Mouse (Mus musculus) forebrain, embryonic 12.5 days (tissue): ENCODE data around the gene Lamc3. TPM values are rescaled to one million over a fixed set of nuclear protein-coding genes. Genes with fewer than 3 reads are reported as not detected.
"Not testable (repeated sequence)": the region's sequence is repeated elsewhere in the genome, so short reads cannot be mapped to it uniquely, and the experiment has no call there.

ENCODE experiments used
- ATAC-seq: fragments of 200-750 bp; cut with Nextera tagmentation; 2 replicates; pipeline ENCODE4 v1.8.0; 2017; ENCODE audit warnings: moderate TSS enrichment; ENCODE audit not compliant: low FRiP score
- H3K27ac ChIP-seq: fragments of 300-500 bp; sonication (generic); 2 replicates; pipeline ENCODE4 v1.5.1; 2016; ENCODE audit warnings: mild to moderate bottlenecking
- H3K27me3 ChIP-seq: fragments of 300-500 bp; sonication (generic); 2 replicates; pipeline ENCODE4 v1.6.1; 2016; ENCODE audit warnings: mild to moderate bottlenecking
- H3K36me3 ChIP-seq: fragments of 300-500 bp; sonication (generic); replicated peaks from 2 replicates; pipeline ENCODE4 v1.6.1; 2016; ENCODE audit warnings: mild to moderate bottlenecking
- H3K4me1 ChIP-seq: fragments of 300-500 bp; sonication (generic); 2 replicates; pipeline ENCODE4 v1.6.1; 2016
- H3K4me2 ChIP-seq: fragments of 300-500 bp; sonication (generic); 2 replicates; pipeline ENCODE4 v1.6.1; 2016; ENCODE audit warnings: mild to moderate bottlenecking, moderate library complexity
- H3K4me3 ChIP-seq: fragments of 300-500 bp; sonication (generic); replicated peaks from 2 replicates; pipeline ENCODE4 v1.5.1; 2016; ENCODE audit warnings: mild to moderate bottlenecking
- H3K9ac ChIP-seq: fragments of 300-500 bp; sonication (generic); 2 replicates; pipeline ENCODE4 v1.6.1; 2016; ENCODE audit warnings: mild to moderate bottlenecking
- H3K9me3 ChIP-seq: fragments of 300-500 bp; sonication (generic); 2 replicates; pipeline ENCODE4 v1.6.1; 2016
- WGBS: fragments of 180-500 bp; shearing (Covaris S2); methylation state at CpG from one replicate; pipeline ENCODE4 v1.1.7; 2016; 5-methylcytosine and 5-hydroxymethylcytosine counted together
- polyA plus RNA-seq: library from polyadenylated mRNA; unstranded; fragments of >200 nt; fragmentation: Nextera tagmentation; extraction: Ambion mirVana; gene quantifications from 2 replicates; pipeline ENCODE4 v1.2.1, GENCODE M21; 2016

Gene Lamc3
- polyA plus RNA-seq, 1 experiment from 2014 or later, result 5.6 TPM

DNA sequence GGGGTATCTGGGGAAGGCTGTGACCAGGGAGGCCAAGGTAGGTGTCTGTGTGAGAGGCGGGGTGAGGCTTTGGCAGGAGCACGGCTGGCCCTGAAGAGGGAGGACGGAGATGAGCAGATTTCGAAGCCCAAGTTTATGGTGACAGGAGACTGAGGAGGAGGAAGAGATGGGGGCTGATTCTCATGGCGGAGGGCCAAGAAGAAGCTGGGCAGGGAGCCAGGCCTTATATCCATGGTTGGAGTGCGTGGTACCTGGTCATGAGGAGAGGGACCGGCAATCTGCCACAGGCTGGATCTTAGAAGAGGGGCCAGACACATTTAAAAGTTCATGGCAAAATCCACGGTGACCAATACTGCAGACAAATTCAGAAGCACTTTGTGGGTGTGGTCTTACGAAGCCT is 19.3 kb downstream of the Lamc3 start:
- H3K9ac ChIP-seq, result no peak overlapping the region
- H3K36me3 ChIP-seq, result no peaks in the 10 kb centered on the region
- no peak overlapping the region for H3K4me2 ChIP-seq
- H3K9me3 ChIP-seq, result no peaks in the 10 kb centered on the region
- H3K27ac ChIP-seq, result no peak overlapping the region
- H3K27me3 ChIP-seq, result peaks cover 6% of the 10 kb centered on the region; the same call in 1 of the 2 replicates
- no peak overlapping the region for H3K4me3 ChIP-seq
- H3K4me1 ChIP-seq, result peaks cover 15% of the 10 kb centered on the region; the same call in 1 of the 2 replicates
- ATAC-seq, result no peak
- WGBS, result 84% methylated on average over 9 of the region's 9 CpGs

DNA sequence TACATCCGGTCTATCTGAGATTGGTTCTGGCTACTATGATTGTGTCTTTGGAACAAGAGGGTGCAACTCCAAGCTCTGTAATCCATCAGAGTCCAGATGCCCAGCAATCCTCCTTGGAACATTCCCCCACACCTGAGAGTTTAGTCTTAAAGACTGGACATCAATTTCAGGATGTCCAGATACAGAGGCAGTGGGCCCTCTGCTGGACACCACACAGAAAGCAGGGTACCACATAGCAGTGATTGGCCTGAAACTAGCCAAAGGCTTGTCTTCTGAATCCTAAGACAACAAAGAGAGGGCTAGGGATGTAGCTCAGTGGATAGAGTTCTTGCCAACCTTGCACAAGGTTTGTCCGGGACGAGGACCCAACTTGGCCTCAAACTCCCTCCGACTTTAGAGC is 25.5 kb downstream of the Lamc3 start:
- 83% methylated on average over 4 of the region's 4 CpGs for WGBS
- no peaks in the 10 kb centered on the region for H3K27me3 ChIP-seq
- H3K9me3 ChIP-seq, result no peaks in the 10 kb centered on the region
- no peak overlapping the region for H3K4me3 ChIP-seq
- H3K9ac ChIP-seq, result no peak overlapping the region
- H3K4me2 ChIP-seq, result no peak overlapping the region
- no peak for ATAC-seq
- no peaks in the 10 kb centered on the region for H3K36me3 ChIP-seq
- H3K4me1 ChIP-seq, result no peaks in the 10 kb centered on the region
- no peak overlapping the region for H3K27ac ChIP-seq

DNA sequence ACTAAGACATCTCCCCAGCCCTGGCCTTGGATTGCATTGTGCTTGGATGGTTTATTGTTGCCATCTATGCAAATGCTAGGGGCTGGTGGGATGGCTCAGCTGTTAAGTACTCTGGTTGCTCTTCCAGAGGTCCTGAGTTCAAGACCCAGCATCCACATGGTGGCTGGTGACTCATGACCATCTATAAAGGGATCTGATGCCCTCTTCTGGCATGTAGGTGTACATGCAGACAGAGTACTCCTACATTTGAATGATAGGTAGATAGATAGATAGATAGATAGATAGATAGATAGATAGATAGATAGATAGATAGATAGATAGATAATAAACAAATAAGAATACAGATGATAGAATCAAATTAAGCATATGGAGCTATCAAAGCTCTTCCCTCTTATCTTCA is 27.1 kb downstream of the Lamc3 start:
- H3K9ac ChIP-seq, H3K4me2 ChIP-seq, H3K36me3 ChIP-seq, ATAC-seq, H3K4me3 ChIP-seq, H3K27ac ChIP-seq, H3K9me3 ChIP-seq, H3K27me3 ChIP-seq, H3K4me1 ChIP-seq: not testable (repeated sequence)

DNA sequence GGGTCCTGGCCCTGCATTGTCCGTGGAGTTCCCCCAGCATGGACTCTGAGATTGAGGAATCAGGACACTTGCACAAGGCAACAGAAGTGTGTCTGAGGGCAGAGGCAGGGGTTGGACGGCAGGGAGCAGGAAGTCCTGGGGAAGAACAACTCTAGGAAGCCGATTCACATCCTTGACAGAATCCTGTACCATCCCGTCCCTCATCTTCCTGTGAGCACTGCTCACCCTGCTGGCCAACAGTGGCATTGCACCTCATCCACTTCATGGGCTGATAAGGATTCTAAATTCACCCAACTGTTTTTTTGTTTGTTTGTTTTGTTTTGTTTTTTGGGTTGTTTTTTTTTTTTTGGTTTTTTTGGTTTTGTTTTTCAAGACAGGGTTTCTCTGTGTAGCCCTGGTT is 28.0 kb downstream of the Lamc3 start:
- ATAC-seq, result no peak
- Histone ChIP-seq H3K9me3 (no peaks in the 10 kb centered on the region), H3K36me3 (no peaks in the 10 kb centered on the region), H3K4me3 (no peak overlapping the region), H3K4me2 (no peak overlapping the region), H3K27ac (no peak overlapping the region), H3K4me1 (no peaks in the 10 kb centered on the region), H3K9ac (no peak overlapping the region), H3K27me3 (no peaks in the 10 kb centered on the region; the same call in 1 of the 2 replicates)
- WGBS, result 25% methylated on average over 4 of the region's 4 CpGs

DNA sequence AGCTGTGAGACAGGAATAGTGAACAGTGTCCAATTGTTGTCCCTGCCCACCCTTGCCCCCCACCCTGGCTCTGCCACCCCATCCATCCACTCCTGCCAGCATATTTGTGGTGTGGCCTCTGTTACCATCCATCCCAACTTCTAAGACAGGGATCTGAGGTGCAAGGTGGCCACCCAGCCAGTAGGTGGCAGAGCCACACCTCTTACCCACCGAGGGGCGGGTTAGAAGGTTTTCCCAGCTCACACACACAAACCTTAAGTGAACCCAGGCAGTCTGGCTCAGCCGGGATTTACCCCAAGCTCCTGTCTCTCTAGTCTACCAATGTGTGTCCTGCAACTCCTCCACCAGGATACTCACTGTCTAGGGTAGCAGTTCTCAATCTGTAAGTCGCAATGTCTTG is 30.5 kb downstream of the Lamc3 start:
- Histone ChIP-seq H3K36me3 (no peaks in the 10 kb centered on the region), H3K27ac (no peak overlapping the region), H3K4me1 (no peaks in the 10 kb centered on the region), H3K9ac (no peak overlapping the region), H3K9me3 (no peaks in the 10 kb centered on the region), H3K4me3 (no peak overlapping the region), H3K27me3 (peaks cover 5% of the 10 kb centered on the region), H3K4me2 (no peak overlapping the region)
- ATAC-seq, result no peak
- whole genome bisulfite sequencing, result 26% methylated on average over 4 of the region's 4 CpGs

DNA sequence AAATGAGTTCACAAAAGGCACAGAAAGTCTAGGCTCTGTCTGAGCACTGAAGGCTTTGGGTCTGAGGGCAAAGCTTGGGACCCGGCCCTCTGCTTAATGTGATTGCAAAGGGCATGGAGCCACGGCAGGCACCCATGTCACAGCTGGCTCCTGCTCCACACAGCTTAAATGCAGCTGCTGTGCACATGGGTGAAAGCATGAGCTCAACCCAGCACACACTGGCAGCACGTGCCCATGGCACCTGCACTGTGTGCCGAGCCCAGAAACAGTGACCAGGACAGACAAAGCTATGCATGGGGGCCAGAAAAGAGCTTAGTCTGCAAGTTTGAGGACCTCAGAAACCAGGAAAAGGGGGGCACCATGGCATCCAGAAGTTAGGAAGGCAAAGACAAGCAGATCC is 36.6 kb downstream of the Lamc3 start:
- Histone ChIP-seq H3K36me3 (no peaks in the 10 kb centered on the region), H3K27me3 (peaks cover 23% of the 10 kb centered on the region), H3K4me2 (no peak overlapping the region), H3K9ac (no peak overlapping the region), H3K27ac (no peak overlapping the region), H3K4me3 (no peak overlapping the region), H3K9me3 (no peaks in the 10 kb centered on the region), H3K4me1 (no peaks in the 10 kb centered on the region)
- 71% methylated on average over 4 of the region's 4 CpGs for WGBS
- ATAC-seq, result no peak

DNA sequence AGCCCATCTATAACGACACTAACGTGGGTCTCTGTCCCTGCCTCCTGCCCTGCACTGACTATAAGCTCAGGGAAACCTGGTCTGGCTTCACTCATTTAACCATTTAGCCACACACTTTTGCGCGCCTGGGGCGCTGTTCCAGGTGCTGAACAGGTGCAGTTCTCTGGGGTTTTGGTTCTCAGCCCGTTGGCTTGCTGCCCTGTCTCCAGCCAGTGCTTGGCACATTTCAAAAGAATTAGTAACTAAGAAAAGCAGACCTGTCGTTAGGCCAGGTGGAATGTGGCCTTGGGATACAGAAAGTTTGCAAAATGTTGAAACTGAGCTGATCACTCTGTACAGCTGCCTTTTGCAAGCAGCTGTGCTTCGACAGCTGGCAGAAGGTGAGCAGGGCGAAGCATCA is 37.7 kb downstream of the Lamc3 start:
- Histone ChIP-seq H3K9ac (no peak overlapping the region), H3K27me3 (peaks cover 25% of the 10 kb centered on the region), H3K4me2 (no peak overlapping the region), H3K27ac (no peak overlapping the region), H3K9me3 (no peaks in the 10 kb centered on the region), H3K4me3 (no peak overlapping the region), H3K36me3 (no peaks in the 10 kb centered on the region), H3K4me1 (no peaks in the 10 kb centered on the region)
- 32% methylated on average over 9 of the region's 9 CpGs for WGBS
- ATAC-seq, result no peak

DNA sequence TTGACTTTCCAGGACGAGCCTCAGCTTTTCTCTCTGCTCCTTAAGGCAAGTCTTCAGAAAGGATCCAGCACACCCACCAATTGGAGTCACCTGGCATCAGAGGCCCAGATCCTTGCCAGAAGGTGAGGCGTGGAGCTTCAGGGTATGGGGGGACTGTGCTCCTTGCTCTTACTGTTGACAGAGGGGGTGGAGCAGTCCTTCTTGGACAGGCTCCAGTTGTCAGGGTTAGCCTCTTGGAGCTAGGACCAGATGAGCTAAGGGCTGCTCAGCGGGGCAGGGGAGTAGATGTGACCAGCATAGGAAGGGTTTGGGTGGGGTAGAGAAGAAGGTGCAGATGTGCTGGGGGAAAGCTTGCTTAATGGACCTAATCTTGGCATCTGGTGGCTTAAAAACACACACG is 38.8 kb downstream of the Lamc3 start:
- H3K4me2 ChIP-seq, result no peak overlapping the region
- 77% methylated on average over 4 of the region's 4 CpGs for WGBS
- no peaks in the 10 kb centered on the region for H3K36me3 ChIP-seq
- peaks cover 25% of the 10 kb centered on the region for H3K27me3 ChIP-seq
- H3K9ac ChIP-seq, result no peak overlapping the region
- no peak for ATAC-seq
- no peaks in the 10 kb centered on the region for H3K9me3 ChIP-seq
- no peak overlapping the region for H3K27ac ChIP-seq
- no peak overlapping the region for H3K4me3 ChIP-seq
- no peaks in the 10 kb centered on the region for H3K4me1 ChIP-seq

DNA sequence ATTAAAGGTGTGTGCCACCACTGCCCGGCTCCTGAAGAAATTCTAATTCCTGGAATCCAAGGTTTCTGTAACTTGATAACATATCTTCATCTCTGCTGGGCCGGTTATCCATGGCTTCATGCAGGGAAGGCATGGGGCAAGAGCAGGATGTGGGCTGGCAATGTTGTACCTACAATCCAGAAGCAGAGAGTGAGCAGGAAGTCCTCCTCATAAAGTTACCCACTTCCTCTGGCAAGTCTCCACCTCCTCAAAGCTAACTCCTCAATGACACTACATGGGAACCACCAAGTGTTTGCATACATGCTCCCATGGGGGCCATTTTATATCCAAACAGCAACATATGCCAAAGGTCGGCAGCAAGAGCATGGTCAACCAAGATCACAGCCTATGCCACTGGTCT is 42.6 kb downstream of the Lamc3 start:
- Histone ChIP-seq H3K36me3 (no peaks in the 10 kb centered on the region), H3K27ac (no peak overlapping the region), H3K4me3 (no peak overlapping the region), H3K4me1 (peaks cover 4% of the 10 kb centered on the region; the same call in 1 of the 2 replicates), H3K9me3 (no peaks in the 10 kb centered on the region), H3K4me2 (no peak overlapping the region), H3K27me3 (peaks cover 7% of the 10 kb centered on the region; the same call in 1 of the 2 replicates), H3K9ac (no peak overlapping the region)
- ATAC-seq, result no peak
- 92% methylated on average over 3 of the region's 3 CpGs for WGBS

DNA sequence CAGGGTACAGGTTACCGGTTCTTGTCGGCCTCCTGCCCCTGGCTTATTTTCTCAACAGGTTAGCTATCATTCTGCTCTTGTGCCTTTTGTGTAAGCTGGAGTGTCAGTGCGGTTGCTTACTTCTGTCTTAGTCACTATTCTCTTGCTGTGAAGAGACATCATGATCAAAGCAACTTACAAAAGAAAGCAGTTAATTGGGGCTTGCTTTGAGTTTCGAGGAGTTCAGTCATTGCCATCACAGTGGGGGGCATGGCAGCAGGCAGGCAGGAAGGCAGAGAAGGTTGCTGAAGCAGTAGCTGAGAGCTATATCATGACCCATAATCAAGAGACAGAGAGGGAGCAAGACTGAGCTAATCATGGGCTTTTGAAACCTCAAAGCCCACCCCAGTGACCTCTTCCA is 47.5 kb downstream of the Lamc3 start:
- 14% methylated on average over 4 of the region's 4 CpGs for WGBS
- H3K9me3 ChIP-seq, result no peaks in the 10 kb centered on the region
- no peak overlapping the region for H3K4me3 ChIP-seq
- H3K9ac ChIP-seq, result no peak overlapping the region
- no peaks in the 10 kb centered on the region for H3K36me3 ChIP-seq
- H3K27ac ChIP-seq, result no peak overlapping the region
- H3K4me2 ChIP-seq, result no peak overlapping the region
- ATAC-seq, result no peak
- peaks cover 5% of the 10 kb centered on the region; the same call in 1 of the 2 replicates for H3K4me1 ChIP-seq
- peaks cover 10% of the 10 kb centered on the region; the same call in 1 of the 2 replicates for H3K27me3 ChIP-seq

DNA sequence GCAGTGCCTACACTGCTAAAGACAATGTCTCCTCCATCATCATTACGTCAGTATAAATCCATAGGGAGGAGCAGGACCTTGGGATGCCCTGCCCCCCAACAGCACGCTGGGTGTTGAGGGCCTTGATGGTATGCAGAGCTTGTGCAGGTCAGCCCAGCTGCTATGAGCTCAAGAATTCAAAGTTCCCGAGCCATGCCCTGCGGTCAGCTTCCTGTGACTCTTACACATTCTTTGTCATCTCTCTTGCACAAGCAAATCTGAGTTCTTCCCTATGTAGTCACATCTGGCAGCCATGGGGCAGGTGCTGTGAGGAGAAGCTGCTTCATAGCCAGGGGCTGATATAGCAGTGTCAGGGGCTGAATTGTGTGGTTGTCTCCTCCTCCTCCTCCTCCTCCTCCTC is 48.0 kb downstream of the Lamc3 start:
- Histone ChIP-seq H3K27me3 (peaks cover 10% of the 10 kb centered on the region; the same call in 1 of the 2 replicates), H3K4me3 (no peak overlapping the region), H3K9me3 (no peaks in the 10 kb centered on the region), H3K4me2 (no peak overlapping the region), H3K9ac (no peak overlapping the region), H3K27ac (no peak overlapping the region), H3K4me1 (peaks cover 5% of the 10 kb centered on the region; the same call in 1 of the 2 replicates), H3K36me3 (no peaks in the 10 kb centered on the region)
- 43% methylated on average over 4 of the region's 4 CpGs for WGBS
- no peak for ATAC-seq

DNA sequence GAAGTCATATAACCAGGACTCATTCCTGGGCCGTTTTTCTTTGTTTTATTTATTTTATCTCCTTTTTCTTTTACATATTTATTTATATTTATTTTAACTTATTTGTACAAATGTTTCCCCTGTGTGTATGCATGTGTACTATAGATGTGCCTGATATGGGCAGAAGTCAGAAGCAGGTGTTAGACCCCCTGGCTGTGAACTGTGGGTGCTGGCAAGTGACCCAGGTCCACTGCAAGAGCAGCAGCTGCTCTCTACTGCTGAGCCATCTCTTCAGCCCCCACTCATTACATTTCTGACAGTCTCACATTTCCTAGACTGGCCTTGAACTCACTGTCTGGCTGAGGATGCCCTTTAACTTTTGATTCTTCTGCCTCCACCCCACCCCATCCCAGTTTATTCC is 51.2 kb downstream of the Lamc3 start:
- H3K27me3 ChIP-seq, result peaks cover 10% of the 10 kb centered on the region; the same call in 1 of the 2 replicates
- WGBS, result 88% methylated on average over 1 of the region's 1 CpGs
- H3K4me1 ChIP-seq, result peaks cover 5% of the 10 kb centered on the region; the same call in 1 of the 2 replicates
- H3K4me2 ChIP-seq, result no peak overlapping the region
- no peaks in the 10 kb centered on the region for H3K9me3 ChIP-seq
- no peak for ATAC-seq
- no peak overlapping the region for H3K27ac ChIP-seq
- no peaks in the 10 kb centered on the region for H3K36me3 ChIP-seq
- no peak overlapping the region for H3K9ac ChIP-seq
- no peak overlapping the region for H3K4me3 ChIP-seq

DNA sequence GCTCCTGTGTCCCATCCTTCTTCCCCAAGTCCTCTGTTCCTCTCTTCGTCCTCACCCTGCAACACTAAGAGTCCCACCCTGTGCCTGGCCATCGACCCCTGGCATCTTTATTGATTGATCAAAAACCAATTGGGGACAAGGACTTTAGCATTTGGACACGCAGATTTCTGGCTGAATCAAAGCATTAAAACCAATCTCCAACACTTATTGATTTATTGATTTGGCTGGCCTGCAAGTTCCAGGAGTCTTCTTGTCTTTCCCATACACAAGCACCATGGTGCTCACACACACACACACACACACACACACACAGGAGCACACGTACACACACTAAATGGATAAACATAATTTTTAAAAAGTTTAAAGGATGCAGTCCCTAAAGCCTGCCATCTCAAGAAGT is 55.9 kb downstream of the Lamc3 start:
- no peak overlapping the region for H3K4me3 ChIP-seq
- WGBS, result 74% methylated on average over 4 of the region's 4 CpGs
- no peak for ATAC-seq
- H3K4me1 ChIP-seq, result no peaks in the 10 kb centered on the region
- H3K9me3 ChIP-seq, result no peaks in the 10 kb centered on the region
- no peaks in the 10 kb centered on the region for H3K36me3 ChIP-seq
- no peak overlapping the region for H3K9ac ChIP-seq
- no peak overlapping the region for H3K27ac ChIP-seq
- H3K4me2 ChIP-seq, result no peak overlapping the region
- no peaks in the 10 kb centered on the region for H3K27me3 ChIP-seq
